Mouse (Mus musculus) megakaryocyte, embryonic 14.5 days (primary cell): ENCODE results near the gene Hsf2.
"Not testable (repeated sequence)": the region's sequence is repeated elsewhere in the genome, so short reads cannot be mapped to it uniquely, and the experiment has no call there.

Source experiments
- FLI1 ChIP-seq: IDR thresholded peaks from 2 replicates; pipeline ENCODE4 v1.6.1; 2012; ENCODE audit warnings: low read length, inconsistent platforms, mixed read lengths
- GATA1 ChIP-seq: IDR thresholded peaks from 3 replicates; pipeline ENCODE4 v1.6.1; 2012; ENCODE audit warnings: mixed read lengths, low read length, inconsistent platforms, borderline replicate concordance

GRCm38 (mm10) chr10:57463298-57463697 is 22.9 kb upstream of the Hsf2 start:
- not testable (repeated sequence) for TF ChIP-seq GATA1, FLI1
